Mouse (Mus musculus): ENCODE measurements at regions not wholly inside any gene's neighbourhood (a gene's known extent, or its start where the extent isn't known, plus 50 kb on each side); places are given as distances from the start of the nearest gene placed in this dataset.
A peak's percentile ranks its signal among the peaks of the same experiment; 100 is the strongest.

GRCm38 (mm10) chr8:92212786-92213535 lies 144.5 kb upstream of the Irx5 start:
- no peak for DNase-seq (ENCODE audit: low read depth)

- DNase-seq (ENCODE audit: low read depth): peak; percentile 38
Measured at GRCm38 (mm10) chr8:92209081-92209480, 148.3 kb upstream of the Irx5 start.

- no peak for DNase-seq (ENCODE audit: low read depth)
Measured at GRCm38 (mm10) chr8:92195635-92196034, 161.8 kb upstream of the Irx5 start.

DNA sequence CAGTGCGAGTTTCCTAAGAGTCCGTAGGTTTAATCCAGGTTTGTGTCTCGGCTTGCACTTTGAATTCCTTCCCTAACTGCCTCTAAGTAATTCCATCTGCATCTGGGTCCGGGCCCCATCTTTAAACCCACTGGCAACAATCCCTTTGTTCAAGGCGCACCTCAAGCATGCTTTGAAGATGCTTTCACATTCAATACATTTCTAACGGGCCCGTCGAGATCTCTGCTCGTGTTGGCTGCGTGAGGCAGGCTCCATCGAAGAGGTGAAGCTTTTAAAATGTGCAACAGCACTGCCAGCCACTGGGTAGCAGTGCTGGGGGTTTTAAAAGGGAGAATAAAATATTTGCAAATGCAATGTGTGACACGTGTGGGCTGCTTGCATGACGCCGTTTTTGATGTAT lies 163.4 kb upstream of the Irx5 start:
- DNase-seq (ENCODE audit: low read depth): no peak

GRCm38 (mm10) chr8:92190261-92191025 lies 167.0 kb upstream of the Irx5 start:
- peak; percentile 94 for DNase-seq (ENCODE audit: low read depth)

GRCm38 (mm10) chr8:92183331-92183730 lies 174.1 kb upstream of the Irx5 start:
- no peak for DNase-seq (ENCODE audit: low read depth)

DNA sequence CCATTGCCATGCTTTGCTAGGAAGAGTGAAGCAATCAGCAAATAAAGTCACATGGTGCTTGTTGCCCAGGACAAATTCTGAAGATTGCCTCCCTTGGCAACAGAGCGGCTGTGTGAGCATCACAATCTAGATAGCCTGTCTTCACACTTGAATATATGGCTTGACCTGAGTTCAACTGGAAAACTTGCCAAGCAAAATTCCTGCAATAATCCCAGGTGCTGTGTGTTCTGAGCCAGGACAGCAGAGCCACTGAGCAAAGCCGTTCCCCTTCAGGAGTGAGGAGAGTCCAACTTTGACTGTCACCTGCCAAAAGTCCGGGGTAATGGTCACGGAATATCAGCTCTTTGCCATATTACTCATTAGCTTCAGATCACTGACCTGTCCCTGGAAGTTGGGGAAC lies 176.8 kb upstream of the Irx5 start:
- DNase-seq (ENCODE audit: low read depth): no peak

GRCm38 (mm10) chr8:92179327-92179726 lies 178.1 kb upstream of the Irx5 start:
- no peak for DNase-seq (ENCODE audit: low read depth)

GRCm38 (mm10) chr8:92176101-92176500 lies 181.3 kb upstream of the Irx5 start:
- peak; percentile 70 for DNase-seq (ENCODE audit: low read depth)

DNA sequence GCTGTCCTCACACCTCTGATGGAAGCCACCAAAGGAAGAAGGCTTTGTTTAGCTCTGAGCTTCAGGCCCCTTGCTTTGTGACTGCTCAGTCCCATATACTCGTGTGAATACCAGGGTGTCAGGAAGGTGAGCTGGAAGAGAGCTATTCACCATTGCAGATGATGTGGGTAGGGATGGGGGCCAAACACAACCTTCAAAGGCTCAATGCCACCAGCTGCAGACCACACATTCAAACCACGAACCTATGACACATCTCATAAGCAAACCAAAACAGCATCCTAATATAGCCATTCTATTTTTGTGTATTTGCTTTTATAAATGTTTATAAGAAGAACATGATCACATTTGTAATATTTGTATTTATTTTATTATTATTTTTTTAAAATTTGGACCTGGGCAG lies 183.3 kb upstream of the Irx5 start:
- DNase-seq (ENCODE audit: low read depth): peak; percentile 77

DNA sequence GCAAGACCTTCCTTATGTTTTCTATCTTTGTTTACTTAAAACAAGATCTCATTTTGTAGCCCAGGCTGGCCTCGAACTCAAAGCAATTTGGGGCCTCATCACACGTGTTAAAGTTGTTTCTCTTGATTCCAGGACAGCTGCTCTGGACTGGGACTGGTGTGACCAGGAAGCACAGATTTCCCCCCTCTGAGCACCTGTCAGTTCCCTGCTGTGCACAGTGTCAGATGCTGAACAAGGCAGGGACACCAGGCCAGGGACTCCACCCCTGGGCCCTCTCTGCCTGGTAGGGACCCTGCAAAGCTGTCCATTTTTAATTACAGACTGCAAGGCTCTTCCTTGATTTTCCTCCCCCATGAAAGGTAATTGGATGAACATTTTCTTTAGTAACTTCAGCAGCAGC lies 185.8 kb upstream of the Irx5 start:
- no peak for DNase-seq (ENCODE audit: low read depth)

GRCm38 (mm10) chr8:92167340-92167783 lies 190.1 kb upstream of the Irx5 start:
- no peak for DNase-seq (ENCODE audit: low read depth)

GRCm38 (mm10) chr8:92165306-92165705 lies 192.1 kb upstream of the Irx5 start:
- DNase-seq (ENCODE audit: low read depth): no peak

DNA sequence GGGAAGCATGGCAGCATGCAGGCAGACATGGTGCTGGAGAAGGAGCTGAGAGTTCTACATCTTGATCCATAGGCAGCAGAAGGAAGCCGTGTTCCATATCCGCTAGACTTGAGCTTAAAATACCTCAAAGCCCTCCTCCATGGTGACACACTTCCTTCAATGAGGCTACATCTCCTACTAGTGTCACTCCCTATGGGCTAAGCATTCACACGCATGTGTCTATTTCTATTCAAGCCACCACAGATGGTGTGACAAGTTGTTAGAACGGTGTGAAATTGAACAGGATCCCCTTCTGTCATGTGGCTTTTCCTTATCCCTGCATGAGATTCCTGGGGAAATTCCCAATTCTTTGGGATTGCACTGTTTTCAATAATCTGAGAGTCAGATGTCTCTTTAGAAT lies 192.9 kb upstream of the Irx5 start:
- no peak for DNase-seq (ENCODE audit: low read depth)

DNA sequence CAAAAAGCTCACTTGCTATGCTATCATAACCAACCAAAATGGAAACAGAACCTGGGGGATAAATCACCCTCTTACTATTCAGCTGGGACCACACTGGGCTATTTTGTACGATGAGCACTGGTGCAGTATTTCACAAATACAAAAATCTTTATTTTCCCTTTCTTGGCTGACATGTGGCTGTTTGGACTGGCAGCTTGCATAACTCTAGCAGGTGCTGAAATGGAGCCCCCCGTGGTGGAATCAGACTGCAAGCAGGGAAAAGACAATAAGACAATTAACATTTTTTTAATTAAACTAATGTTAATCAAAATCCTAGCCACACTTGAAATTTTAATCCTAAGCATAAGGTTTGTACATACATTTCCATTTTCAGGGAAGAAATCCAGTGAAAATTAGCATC lies 196.4 kb upstream of the Irx5 start:
- DNase-seq (ENCODE audit: low read depth): no peak

- no peak for DNase-seq (ENCODE audit: low read depth)
Measured at GRCm38 (mm10) chr8:92158219-92158618, 199.2 kb upstream of the Irx5 start.

GRCm38 (mm10) chr8:92152478-92152877 lies 204.9 kb upstream of the Irx5 start:
- no peak for DNase-seq (ENCODE audit: low read depth)

DNA sequence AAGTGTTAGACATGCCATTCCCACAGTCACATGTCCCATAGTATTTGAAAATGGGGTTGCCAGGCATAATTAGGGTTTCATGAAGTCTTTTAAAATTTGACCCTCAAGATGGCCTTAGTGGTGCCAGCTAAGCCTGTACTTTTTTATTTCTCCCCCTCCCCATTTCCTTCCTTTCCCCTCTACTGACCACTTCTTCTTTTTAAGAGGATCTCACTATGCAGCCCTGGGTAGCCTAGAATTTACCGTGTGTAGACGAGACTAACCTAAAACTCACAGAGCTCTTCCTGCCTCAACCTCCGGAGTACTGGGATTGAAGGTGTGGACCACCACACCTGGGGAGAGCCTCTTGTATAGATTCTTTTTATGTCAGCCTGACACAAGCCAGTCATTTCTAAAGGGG lies 209.8 kb upstream of the Irx5 start:
- DNase-seq (ENCODE audit: low read depth): no peak

DNA sequence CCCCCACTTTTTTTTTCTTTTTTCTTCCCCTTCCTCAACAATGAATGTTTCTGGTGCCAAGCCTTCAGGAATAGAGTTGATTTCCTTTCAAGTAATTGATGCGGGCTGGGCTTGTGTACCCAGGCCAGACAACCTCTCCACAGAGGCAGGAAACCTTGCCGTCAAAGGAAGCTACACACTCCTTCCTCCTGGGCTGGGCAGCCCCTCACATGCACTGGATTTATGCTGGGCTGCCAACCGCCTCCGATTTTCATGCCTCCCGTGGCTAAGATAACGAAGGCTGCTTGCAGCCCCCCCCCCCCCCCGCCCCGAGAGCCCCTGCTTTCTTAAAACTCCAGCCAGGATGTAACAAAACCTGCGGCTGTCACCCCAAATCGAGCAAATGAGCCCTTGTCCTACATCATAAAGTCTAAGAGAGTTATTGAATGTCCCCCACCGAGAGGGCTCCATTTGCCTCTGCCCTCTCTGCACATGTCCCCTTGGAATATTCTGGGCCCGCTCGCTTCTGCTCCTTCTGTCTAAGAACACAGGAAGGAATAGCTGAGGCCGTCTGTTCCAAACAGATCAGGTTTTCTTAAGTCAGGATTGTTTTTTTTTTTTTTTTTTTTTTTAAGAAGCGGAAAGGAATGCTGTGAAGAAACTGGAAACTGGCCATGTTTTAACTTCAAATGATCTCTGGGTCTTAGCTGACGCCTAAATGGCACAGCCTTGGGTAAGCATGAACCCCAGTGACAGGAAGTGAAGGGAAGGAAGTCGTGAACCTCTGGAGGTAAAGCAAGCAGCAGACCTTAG lies 220.1 kb upstream of the Irx5 start:
- no peak for DNase-seq (ENCODE audit: low read depth)

DNA sequence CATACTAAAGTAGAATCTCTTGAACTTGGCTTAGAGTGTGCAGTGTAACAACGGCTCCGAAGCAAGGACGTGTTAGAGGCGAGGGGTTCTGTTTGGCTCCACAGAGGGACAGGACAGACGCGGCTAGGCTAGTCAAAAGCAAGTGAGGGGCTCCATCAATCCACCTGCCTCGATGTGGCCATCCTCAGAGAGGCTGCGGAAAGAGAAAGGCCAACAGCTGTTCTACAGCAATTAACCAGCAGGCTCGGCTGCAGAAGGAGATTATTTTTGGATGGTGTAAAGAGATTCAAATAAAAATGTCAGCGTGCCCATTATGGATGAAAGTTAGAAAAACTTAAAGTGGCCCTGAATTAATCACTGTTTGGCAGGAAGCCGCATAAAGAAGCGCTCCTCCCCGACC lies 221.0 kb upstream of the Irx5 start:
- no peak for DNase-seq (ENCODE audit: low read depth)

- no peak for DNase-seq (ENCODE audit: low read depth)
Measured at GRCm38 (mm10) chr8:92134434-92134833, 223.0 kb upstream of the Irx5 start.

- DNase-seq (ENCODE audit: low read depth): no peak
Measured at GRCm38 (mm10) chr8:92133484-92134406, 223.7 kb upstream of the Irx5 start.

All from fibroblast of lung, adult 2 months (primary cell).